In the genomic region with DNA sequence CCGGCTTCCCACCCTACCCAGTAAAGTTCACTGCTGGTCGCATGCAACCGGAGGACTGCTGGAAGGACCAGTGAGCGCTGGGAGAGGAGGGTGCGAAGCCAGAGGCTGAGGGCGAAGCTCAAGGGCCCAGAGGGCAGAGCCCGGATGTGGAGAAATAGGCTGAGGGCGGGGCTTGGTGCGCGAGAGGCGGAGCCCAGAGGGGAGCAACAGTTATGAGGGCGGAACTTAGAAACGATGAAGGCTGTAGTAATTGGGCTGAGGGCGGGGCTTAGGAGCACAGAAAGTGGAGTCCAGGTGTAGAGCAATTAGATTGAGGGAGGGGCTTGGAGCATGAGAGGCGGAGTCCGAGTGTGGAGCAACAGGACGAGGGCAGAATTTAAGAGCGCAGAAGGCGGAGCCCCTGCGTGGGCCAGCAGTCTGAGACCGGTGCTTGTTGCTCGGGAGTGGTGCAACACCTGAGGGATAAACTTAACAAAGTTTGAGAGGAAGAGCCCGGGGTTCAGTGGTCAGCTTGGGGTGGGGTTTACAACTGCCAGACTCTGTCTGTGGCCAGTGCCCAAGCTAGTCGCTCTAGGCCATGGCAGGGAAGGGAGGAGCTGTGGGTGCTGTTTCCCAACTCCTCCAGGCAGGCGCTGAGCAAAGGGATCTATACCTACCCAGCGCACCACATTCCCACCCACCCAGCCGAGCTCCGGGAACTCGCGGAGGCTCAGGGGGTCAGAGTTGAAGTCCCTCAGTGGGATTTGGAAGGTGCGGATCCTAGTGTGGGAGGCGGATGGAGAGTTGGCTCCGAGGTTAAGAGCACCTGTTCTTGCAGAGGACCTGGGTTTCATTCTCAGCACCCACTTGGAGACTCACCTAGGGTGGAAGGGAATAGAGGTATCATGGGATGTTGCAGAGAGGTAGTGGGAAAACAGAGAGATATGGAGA, we compare ENCODE assay signal across 8 mouse cellular contexts.
DNase-seq lines count a peak whose midpoint lies in the region; ATAC-seq lines count a peak whose summit lies in the region.

No protein-coding gene starts in this region.

- peak; percentile 100 for DNase-seq in R1 (ENCODE audit: low read depth, low spot score)
- DNase-seq in c-Kit-positive CD71-positive TER-119-positive erythroid progenitor cells, embryonic 14.5 days (ENCODE audit: low spot score) = peak; percentile 42
- peak; percentile 70 for DNase-seq in forebrain, embryonic 11.5 days (ENCODE audit: low spot score)
- peak; percentile 30 to 54 for DNase-seq in heart, postnatal 14 days
- DNase-seq in kidney, postnatal 36 days = peak; percentile 69
- peak; percentile 58 to 67 for DNase-seq in spleen, adult 18-20 months
- DNase-seq in layer of hippocampus, adult 9-10 months (ENCODE audit: low spot score) = no peak

- no peaks in the 10 kb centered on the region for H3K27me3 ChIP-seq in forebrain, embryonic 11.5 days (ENCODE audit: control insufficient read depth, insufficient read depth, low read length)
- peaks cover 5% of the 10 kb centered on the region for H3K27me3 ChIP-seq in megakaryocyte, embryonic 14.5 days (replicated peaks)

- H3K27ac ChIP-seq in forebrain, embryonic 11.5 days (ENCODE audit: low read depth, low read length) = no peak overlapping the region

- H3K36me3 ChIP-seq in forebrain, embryonic 11.5 days (ENCODE audit: control insufficient read depth, insufficient read depth, low read length) = no peaks in the 10 kb centered on the region
- H3K36me3 ChIP-seq in megakaryocyte, embryonic 14.5 days (replicated peaks; ENCODE audit: low read length) = no peaks in the 10 kb centered on the region

- H3K9ac ChIP-seq in forebrain, embryonic 11.5 days (ENCODE audit: low read length) = no peak overlapping the region

- 49% methylated on average over 33 of the region's 33 CpGs for WGBS in forebrain, embryonic 11.5 days

- peaks cover 18% of the 10 kb centered on the region for H3K9me3 ChIP-seq in forebrain, embryonic 11.5 days (ENCODE audit: control insufficient read depth, low read length)
- H3K9me3 ChIP-seq in megakaryocyte, embryonic 14.5 days = peaks cover 14% of the 10 kb centered on the region

- peak; percentile 85 for ATAC-seq in forebrain, embryonic 11.5 days (replicated peaks; ENCODE audit: low FRiP score)

- peak overlapping the region; percentile 3; the same call in 1 of the 2 replicates for H3K4me2 ChIP-seq in forebrain, embryonic 11.5 days (ENCODE audit: low read depth, low read length, severe bottlenecking)

- intact Hi-C loops in heart, postnatal 14 days (cut with DNase I) = no loop called here

- no peak overlapping the region for H3K4me3 ChIP-seq in forebrain, embryonic 11.5 days (ENCODE audit: low read depth, low read length)
- peak overlapping the region; percentile 69 for H3K4me3 ChIP-seq in megakaryocyte, embryonic 14.5 days (replicated peaks)

- no peaks in the 10 kb centered on the region for H3K4me1 ChIP-seq in forebrain, embryonic 11.5 days (replicated peaks; ENCODE audit: control insufficient read depth, insufficient read depth, low read length)
- peaks cover 8% of the 10 kb centered on the region for H3K4me1 ChIP-seq in megakaryocyte, embryonic 14.5 days
